9 mouse cellular contexts compared by ENCODE assay signal in genomic region chr13:97006784-97007183, GRCm38 (mm10). TPM values are rescaled to one million over a fixed set of nuclear protein-coding genes. Genes with fewer than 3 reads are reported as not detected.
DNase-seq lines count a peak whose midpoint lies in the region; ATAC-seq and TF ChIP-seq lines count a peak whose summit lies in the region.
"Had no signal": no experiment of that assay in that cellular context is flagged by ENCODE, and none has a peak within 500 bp of the region (broad histone marks: within the 10 kb centered on the region; RNA-seq: fewer than 3 reads in every experiment).

No protein-coding gene starts in this region.

- no peaks in the 10 kb centered on the region for H3K9me3 ChIP-seq in liver, embryonic 11.5 days (ENCODE audit: control insufficient read depth, low read length)
- no peaks in the 10 kb centered on the region for H3K9me3 ChIP-seq in forebrain, postnatal 0 days (ENCODE audit: low read length)
- no peaks in the 10 kb centered on the region for H3K9me3 ChIP-seq in midbrain, embryonic 10.5 days (replicated peaks)
- H3K9me3 ChIP-seq in stomach, postnatal 0 days (ENCODE audit: control insufficient read depth, low read length), result no peaks in the 10 kb centered on the region

- H3K4me3 ChIP-seq in liver, embryonic 11.5 days (ENCODE audit: low read depth, low read length), result peak overlapping the region; percentile 50; the same call in 1 of the 2 replicates
- H3K4me3 ChIP-seq in forebrain, postnatal 0 days (ENCODE audit: low read depth, low read length), result peak overlapping the region; percentile 40; the same call in 1 of the 2 replicates
- H3K4me3 ChIP-seq in midbrain, embryonic 10.5 days, result peak overlapping the region; percentile 58; the same call in 1 of the 2 replicates
- H3K4me3 ChIP-seq in stomach, postnatal 0 days (ENCODE audit: low read depth, low read length), result no peak overlapping the region

- TF ChIP-seq EP300 in stomach, postnatal 0 days (optimal IDR thresholded peaks at IDR 0.05), result no peak

- no peaks in the 10 kb centered on the region for H3K4me1 ChIP-seq in liver, embryonic 11.5 days (replicated peaks; ENCODE audit: control insufficient read depth, insufficient read depth, low read length)
- 0 out of 2 replicates have a peak, but pooled peaks cover 10% of the 10 kb centered on the region for H3K4me1 ChIP-seq in forebrain, postnatal 0 days (ENCODE audit: insufficient read depth)
- peaks cover 21% of the 10 kb centered on the region; the same call in 1 of the 2 replicates for H3K4me1 ChIP-seq in midbrain, embryonic 10.5 days
- no peaks in the 10 kb centered on the region for H3K4me1 ChIP-seq in stomach, postnatal 0 days (replicated peaks; ENCODE audit: control insufficient read depth, insufficient read depth)

- DNase-seq in liver, embryonic 11.5 days (ENCODE audit: low spot score), result no peak
- DNase-seq in liver, result no peak
- DNase-seq in forebrain, postnatal 0 days, result no peak
- DNase-seq in midbrain, embryonic 10.5 days (ENCODE audit: low spot score), result no peak
- DNase-seq in stomach, postnatal 0 days (ENCODE audit: low spot score), result no peak
- no peak for DNase-seq in layer of hippocampus, adult 8-10 months (ENCODE audit: low spot score in 2 of 2)
- DNase-seq in gastrocnemius, adult 18-20 months (ENCODE audit: low spot score), result no peak
- DNase-seq: left cerebral cortex, postnatal 4 days had no signal

- no peak overlapping the region for H3K9ac ChIP-seq in liver, embryonic 11.5 days (ENCODE audit: low read depth, low read length)
- H3K9ac ChIP-seq in forebrain, postnatal 0 days, result no peak overlapping the region
- H3K9ac ChIP-seq in stomach, postnatal 0 days (ENCODE audit: low read length), result no peak overlapping the region

- H3K4me2 ChIP-seq in liver, embryonic 11.5 days, result peak overlapping the region; percentile 87
- H3K4me2 ChIP-seq in forebrain, postnatal 0 days (ENCODE audit: low read depth), result peak overlapping the region; percentile 71; the same call in 1 of the 2 replicates
- peak overlapping the region; percentile 84; the same call in 1 of the 2 replicates for H3K4me2 ChIP-seq in stomach, postnatal 0 days (replicated peaks; ENCODE audit: low read depth)

- 44% methylated on average over 2 of the region's 2 CpGs for WGBS in liver, embryonic 11.5 days
- WGBS in forebrain, postnatal 0 days, result 52% methylated on average over 2 of the region's 2 CpGs
- 49% methylated on average over 2 of the region's 2 CpGs for WGBS in midbrain, embryonic 10.5 days
- WGBS in stomach, postnatal 0 days, result 53% methylated on average over 2 of the region's 2 CpGs

- H3K36me3 ChIP-seq in liver, embryonic 11.5 days (ENCODE audit: control insufficient read depth, insufficient read depth, low read length), result no peaks in the 10 kb centered on the region
- H3K36me3 ChIP-seq in forebrain, postnatal 0 days (ENCODE audit: insufficient read depth), result no peaks in the 10 kb centered on the region
- no peaks in the 10 kb centered on the region for H3K36me3 ChIP-seq in midbrain, embryonic 10.5 days
- H3K36me3 ChIP-seq in stomach, postnatal 0 days (ENCODE audit: control insufficient read depth, insufficient read depth, low read length), result no peaks in the 10 kb centered on the region

- ATAC-seq in liver, embryonic 11.5 days (replicated peaks; ENCODE audit: low FRiP score), result no peak
- no peak for ATAC-seq in forebrain, postnatal 0 days
- no peak for ATAC-seq in stomach, postnatal 0 days (ENCODE audit: low FRiP score, low TSS enrichment)
- ATAC-seq: inflammation-experienced regulatory T-cells, adult 6 months had no signal

- TF ChIP-seq CTCF in forebrain, postnatal 0 days (IDR thresholded peaks at IDR 0.05; ENCODE audit: low read depth), result no peak
- no peak for TF ChIP-seq CTCF in stomach, postnatal 0 days (IDR thresholded peaks at IDR 0.05; ENCODE audit: low read depth)

- no peaks in the 10 kb centered on the region; the same call in 1 of the 2 replicates for H3K27me3 ChIP-seq in liver, embryonic 11.5 days (replicated peaks; ENCODE audit: control insufficient read depth, insufficient read depth, low read length)
- H3K27me3 ChIP-seq in forebrain, postnatal 0 days (ENCODE audit: insufficient read depth, low read length), result no peaks in the 10 kb centered on the region
- H3K27me3 ChIP-seq in midbrain, embryonic 10.5 days (ENCODE audit: low read depth, poor library complexity, severe bottlenecking), result peaks cover 4% of the 10 kb centered on the region
- no peaks in the 10 kb centered on the region for H3K27me3 ChIP-seq in stomach, postnatal 0 days (ENCODE audit: control insufficient read depth, insufficient read depth, low read length)

- no peak overlapping the region for H3K27ac ChIP-seq in liver, embryonic 11.5 days (ENCODE audit: low read depth, low read length)
- H3K27ac ChIP-seq in forebrain, postnatal 0 days (ENCODE audit: low read depth, low read length), result no peak overlapping the region
- H3K27ac ChIP-seq in midbrain, embryonic 10.5 days (replicated peaks), result no peak overlapping the region
- no peak overlapping the region for H3K27ac ChIP-seq in stomach, postnatal 0 days (replicated peaks)

RNA-seq across cellular contexts. Expression of gene 1700029F12Rik, which starts 27.4 kb away (rescaled TPM):
- polyA plus RNA-seq in liver, embryonic 11.5 days (2014; fragmentation: Nextera tagmentation; extraction: Ambion mirVana), result not detected in 2 replicates
- not detected in 2 replicates for total RNA-seq in forebrain, postnatal 0 days (2014; rRNA removed)
- polyA plus RNA-seq in forebrain, postnatal 0 days (2015; fragmentation: Nextera tagmentation; extraction: Ambion mirVana), result not detected in 2 replicates
- not detected in 2 replicates for polyA plus RNA-seq in midbrain, embryonic 10.5 days (2016; fragmentation: Nextera tagmentation; extraction: Ambion mirVana)
- 0.08 TPM in 1 of 2 replicates, not detected in the other for polyA plus RNA-seq in stomach, postnatal 0 days (2015; fragmentation: Nextera tagmentation; extraction: Ambion mirVana)
- not detected for total RNA-seq in layer of hippocampus, adult 8-10 months (2022)
- total RNA-seq in gastrocnemius, adult 18-20 months (2021), result not detected
- total RNA-seq: left cerebral cortex, postnatal 4 days had no signal
- polyA plus RNA-seq: inflammation-experienced regulatory T-cells, adult 6 months had no signal
